Mouse (Mus musculus): Measurements from ENCODE around the gene Sh3bgrl2. TPM values are rescaled to one million over a fixed set of nuclear protein-coding genes. Genes with fewer than 3 reads are reported as not detected.

Sh3bgrl2 gene
- total RNA-seq, 1 experiment = 13.3 TPM

GRCm38 (mm10) chr9:83598047-83598446, 49.9 kb downstream of the Sh3bgrl2 start:
- H3K4me3 ChIP-seq (ENCODE audit: insufficient read depth in 1 of 2, low read depth in 1 of 2, low read length in 2 of 2, poor library complexity in 1 of 2, severe bottlenecking in 1 of 2) = no peak overlapping the region
- DNase-seq (ENCODE audit: low read depth, low spot score) = no peak
- no peak overlapping the region for H3K9ac ChIP-seq (ENCODE audit: insufficient read depth, low read depth, low read length, poor library complexity, severe bottlenecking)
- in situ Hi-C loops (cut with MboI; ENCODE audit: low sequenced_read_pairs in 2 of 2, unreplicated experiment in 2 of 2) = no loop called here
- no peaks in the 10 kb centered on the region for H3K9me3 ChIP-seq (ENCODE audit: control insufficient read depth, insufficient read depth, low read depth, low read length)
- TF ChIP-seq ZNF384 (IDR thresholded peaks at IDR 0.05; ENCODE audit: low read depth, low read length) (no peak), MAFK (IDR thresholded peaks at IDR 0.05; ENCODE audit: insufficient read depth, low read depth, low read length) (no peak), CHD2 (IDR thresholded peaks at IDR 0.05; ENCODE audit: low read depth, low read length) (no peak), HCFC1 (IDR thresholded peaks at IDR 0.05; ENCODE audit: borderline replicate concordance, insufficient read depth, low read length) (no peak), ZC3H11A (IDR thresholded peaks at IDR 0.05; ENCODE audit: borderline replicate concordance, low read depth, low read length) (no peak)
- H3K36me3 ChIP-seq (ENCODE audit: control insufficient read depth, insufficient read depth, low read length, poor library complexity, severe bottlenecking) = no peaks in the 10 kb centered on the region; the same call in 1 of the 2 replicates
- no peaks in the 10 kb centered on the region for H3K4me1 ChIP-seq (ENCODE audit: control insufficient read depth in 2 of 2, insufficient read depth in 2 of 2, low read length in 2 of 2, poor library complexity in 1 of 2)
- H3K27ac ChIP-seq (ENCODE audit: insufficient read depth, low read depth, low read length, poor library complexity, severe bottlenecking) = no peak overlapping the region

- Histone ChIP-seq H3K9ac (ENCODE audit: insufficient read depth, low read depth, low read length, poor library complexity, severe bottlenecking) (no peak overlapping the region), H3K4me3 (ENCODE audit: insufficient read depth in 1 of 2, low read depth in 1 of 2, low read length in 2 of 2, poor library complexity in 1 of 2, severe bottlenecking in 1 of 2) (no peak overlapping the region), H3K27ac (ENCODE audit: insufficient read depth, low read depth, low read length, poor library complexity, severe bottlenecking) (no peak overlapping the region), H3K4me1 (ENCODE audit: control insufficient read depth in 2 of 2, insufficient read depth in 2 of 2, low read length in 2 of 2, poor library complexity in 1 of 2) (no peaks in the 10 kb centered on the region), H3K36me3 (ENCODE audit: control insufficient read depth, insufficient read depth, low read length, poor library complexity, severe bottlenecking) (no peaks in the 10 kb centered on the region; the same call in 1 of the 2 replicates), H3K9me3 (ENCODE audit: control insufficient read depth, insufficient read depth, low read depth, low read length) (no peaks in the 10 kb centered on the region)
- in situ Hi-C loops (cut with MboI; ENCODE audit: low sequenced_read_pairs in 2 of 2, unreplicated experiment in 2 of 2) = no loop called here
- no peak for DNase-seq (ENCODE audit: low read depth, low spot score)
- no peak for TF ChIP-seq CHD2 (IDR thresholded peaks at IDR 0.05; ENCODE audit: low read depth, low read length)
- TF ChIP-seq ZNF384 (IDR thresholded peaks at IDR 0.05; ENCODE audit: low read depth, low read length) = no peak
- TF ChIP-seq MAFK (IDR thresholded peaks at IDR 0.05; ENCODE audit: insufficient read depth, low read depth, low read length) = no peak
- TF ChIP-seq HCFC1 (IDR thresholded peaks at IDR 0.05; ENCODE audit: borderline replicate concordance, insufficient read depth, low read length) = no peak
- no peak for TF ChIP-seq ZC3H11A (IDR thresholded peaks at IDR 0.05; ENCODE audit: borderline replicate concordance, low read depth, low read length)
These were observed 51.4 kb downstream of the Sh3bgrl2 start for GRCm38 (mm10) chr9:83599505-83599904.

- DNase-seq (ENCODE audit: low read depth, low spot score) = no peak
- H3K27ac ChIP-seq (ENCODE audit: insufficient read depth, low read depth, low read length, poor library complexity, severe bottlenecking) = no peak overlapping the region
These were observed 52.3 kb downstream of the Sh3bgrl2 start for GRCm38 (mm10) chr9:83600286-83601048.

GRCm38 (mm10) chr9:83602176-83602770, 54.1 kb downstream of the Sh3bgrl2 start:
- Histone ChIP-seq H3K4me3 (ENCODE audit: insufficient read depth in 1 of 2, low read depth in 1 of 2, low read length in 2 of 2, poor library complexity in 1 of 2, severe bottlenecking in 1 of 2) (no peak overlapping the region), H3K4me1 (ENCODE audit: control insufficient read depth in 2 of 2, insufficient read depth in 2 of 2, low read length in 2 of 2, poor library complexity in 1 of 2) (peaks cover 0 to 2% of the 10 kb centered on the region in 2 experiments; a peak in 1 of 4 replicates), H3K27ac (ENCODE audit: insufficient read depth, low read depth, low read length, poor library complexity, severe bottlenecking) (no peak overlapping the region), H3K36me3 (ENCODE audit: control insufficient read depth, insufficient read depth, low read length, poor library complexity, severe bottlenecking) (no peaks in the 10 kb centered on the region; the same call in 1 of the 2 replicates), H3K9me3 (ENCODE audit: control insufficient read depth, insufficient read depth, low read depth, low read length) (no peaks in the 10 kb centered on the region), H3K9ac (ENCODE audit: insufficient read depth, low read depth, low read length, poor library complexity, severe bottlenecking) (no peak overlapping the region)
- DNase-seq (ENCODE audit: low read depth, low spot score) = no peak
- in situ Hi-C loops (cut with MboI; ENCODE audit: low sequenced_read_pairs in 2 of 2, unreplicated experiment in 2 of 2) = loop anchor here (10.0 to 25.0 kb wide), 2 partner anchors 215 to 217 kb away; no protein-coding TSS in a partner anchor
- TF ChIP-seq ZNF384 (IDR thresholded peaks at IDR 0.05; ENCODE audit: low read depth, low read length) (no peak), CHD2 (IDR thresholded peaks at IDR 0.05; ENCODE audit: low read depth, low read length) (no peak), ZC3H11A (IDR thresholded peaks at IDR 0.05; ENCODE audit: borderline replicate concordance, low read depth, low read length) (no peak), HCFC1 (IDR thresholded peaks at IDR 0.05; ENCODE audit: borderline replicate concordance, insufficient read depth, low read length) (no peak), MAFK (IDR thresholded peaks at IDR 0.05; ENCODE audit: insufficient read depth, low read depth, low read length) (no peak)

More at GRCm38 (mm10) chr9:83600286-83601048, 52.3 kb downstream of the Sh3bgrl2 start:
- H3K4me3 ChIP-seq (ENCODE audit: insufficient read depth in 1 of 2, low read depth in 1 of 2, low read length in 2 of 2, poor library complexity in 1 of 2, severe bottlenecking in 1 of 2) = no peak overlapping the region
- H3K36me3 ChIP-seq (ENCODE audit: control insufficient read depth, insufficient read depth, low read length, poor library complexity, severe bottlenecking) = no peaks in the 10 kb centered on the region; the same call in 1 of the 2 replicates
- no peaks in the 10 kb centered on the region for H3K9me3 ChIP-seq (ENCODE audit: control insufficient read depth, insufficient read depth, low read depth, low read length)
- in situ Hi-C loops (cut with MboI; ENCODE audit: low sequenced_read_pairs in 2 of 2, unreplicated experiment in 2 of 2) = loop anchor here (10.0 to 25.0 kb wide), 2 partner anchors 213 to 216 kb away; no protein-coding TSS in a partner anchor
- H3K9ac ChIP-seq (ENCODE audit: insufficient read depth, low read depth, low read length, poor library complexity, severe bottlenecking) = no peak overlapping the region
- TF ChIP-seq ZNF384 (IDR thresholded peaks at IDR 0.05; ENCODE audit: low read depth, low read length) = no peak
- TF ChIP-seq HCFC1 (IDR thresholded peaks at IDR 0.05; ENCODE audit: borderline replicate concordance, insufficient read depth, low read length) = no peak
- no peak for TF ChIP-seq CHD2 (IDR thresholded peaks at IDR 0.05; ENCODE audit: low read depth, low read length)
- no peak for TF ChIP-seq MAFK (IDR thresholded peaks at IDR 0.05; ENCODE audit: insufficient read depth, low read depth, low read length)
- no peak for TF ChIP-seq ZC3H11A (IDR thresholded peaks at IDR 0.05; ENCODE audit: borderline replicate concordance, low read depth, low read length)
- no peaks in the 10 kb centered on the region for H3K4me1 ChIP-seq (ENCODE audit: control insufficient read depth in 2 of 2, insufficient read depth in 2 of 2, low read length in 2 of 2, poor library complexity in 1 of 2)
